Mouse (Mus musculus): Measurements from ENCODE around the gene Mcm8.

Gene Mcm8

GRCm38 (mm10) chr2:132873657-132874326, 57.9 kb downstream of the Mcm8 start:
- DNase-seq = no peak

DNA sequence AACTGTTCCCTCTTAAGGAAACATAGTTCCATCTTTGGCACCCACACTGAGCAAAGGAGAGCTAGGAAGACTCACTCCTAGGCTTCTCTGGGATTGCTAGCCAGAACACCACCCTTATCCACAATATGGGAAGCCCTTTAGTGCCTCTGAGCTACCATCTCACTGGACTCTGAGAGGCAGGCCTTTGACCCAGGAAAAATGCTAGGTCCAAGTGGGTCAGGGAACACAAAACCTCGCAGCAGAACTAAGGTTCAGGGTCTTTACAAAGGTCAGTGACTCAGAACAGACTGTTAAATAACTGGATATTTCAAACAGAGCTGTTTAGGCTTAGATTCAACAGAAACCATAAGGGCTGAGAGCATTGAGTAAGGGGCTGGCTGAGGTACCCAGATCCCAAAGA, 61.0 kb downstream of the Mcm8 start:
- DNase-seq = no peak

DNA sequence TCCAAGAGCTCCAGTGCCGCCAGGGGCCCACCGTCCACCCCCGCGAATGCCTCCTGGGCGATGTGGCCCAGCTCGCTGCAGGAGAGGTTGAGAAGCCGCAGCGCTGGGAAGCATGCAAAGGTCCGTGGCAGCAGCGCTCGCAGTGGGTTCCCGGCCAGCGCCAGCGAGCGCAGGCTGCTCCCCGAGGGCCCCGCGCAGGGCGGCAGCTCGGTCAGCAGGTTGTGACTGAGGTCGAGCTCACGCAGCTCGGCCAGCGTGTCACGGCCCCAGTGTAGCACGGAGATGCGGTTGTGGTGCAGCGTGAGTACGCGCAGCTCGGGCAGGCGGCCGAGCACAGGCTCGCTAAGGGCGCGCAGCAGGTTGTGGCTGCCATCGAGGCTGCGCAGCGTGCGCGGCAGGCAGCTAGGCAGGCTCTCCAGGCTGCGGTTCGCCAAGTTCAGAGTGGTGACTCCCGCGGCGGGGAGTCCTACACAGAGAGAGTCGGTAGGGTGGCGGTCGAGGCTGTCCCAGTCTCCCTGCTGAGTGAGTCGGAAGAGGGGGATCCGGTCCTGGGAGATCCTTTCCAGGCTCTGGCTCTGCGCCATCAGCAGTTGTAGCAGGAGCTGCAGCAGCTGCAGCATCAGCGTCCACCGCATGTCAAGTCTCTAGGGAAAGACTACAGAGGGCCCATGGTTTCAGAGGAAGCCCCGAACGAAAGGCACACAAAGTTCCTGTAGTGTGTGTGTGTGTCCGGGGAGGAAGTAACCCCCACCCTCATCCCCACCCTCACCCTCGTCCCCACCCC, 63.5 kb downstream of the Mcm8 start:
- peak; percentile 62 to 69 for DNase-seq

- DNase-seq = no peak
Measured at GRCm38 (mm10) chr2:132880844-132881645, 65.1 kb downstream of the Mcm8 start, which contains the start of gene Lrrn4. Lrrn4 (minus strand) TSS chr2:132880891.

GRCm38 (mm10) chr2:132884303-132884967, 68.5 kb downstream of the Mcm8 start:
- no peak for DNase-seq

- no peak for DNase-seq
Measured at GRCm38 (mm10) chr2:132885312-132885711, 69.4 kb downstream of the Mcm8 start.

Measured in cerebellum, postnatal 10 days (tissue).